Mouse (Mus musculus) limb, embryonic 15.5 days (tissue): Measurements from ENCODE around the gene Znhit6. TPM values are rescaled to one million over a fixed set of nuclear protein-coding genes. Genes with fewer than 3 reads are reported as not detected.

Source experiments
- ATAC-seq: fragments of 200-750 bp; cut with Nextera tagmentation; 2 replicates; pipeline ENCODE4 v1.8.0; 2017; ENCODE audit warnings: low read depth, moderate TSS enrichment; ENCODE audit not compliant: insufficient number of reproducible peaks, low FRiP score, low TSS enrichment
- H3K27ac ChIP-seq: fragments of 300-500 bp; sonication (generic); 2 replicates; pipeline ENCODE4 v1.5.1; 2015; ENCODE audit warnings: moderate library complexity, mild to moderate bottlenecking, inconsistent platforms
- H3K27me3 ChIP-seq: fragments of 300-500 bp; sonication (generic); 2 replicates; pipeline ENCODE4 v1.6.1; 2015; ENCODE audit warnings: inconsistent platforms
- H3K36me3 ChIP-seq: fragments of 300-500 bp; sonication (generic); 2 replicates; pipeline ENCODE4 v1.6.1; 2015; ENCODE audit warnings: inconsistent platforms
- H3K4me1 ChIP-seq: fragments of 300-500 bp; sonication (generic); 2 replicates; pipeline ENCODE4 v1.6.1; 2015; ENCODE audit warnings: inconsistent platforms
- H3K4me2 ChIP-seq: fragments of 300-500 bp; sonication (generic); 2 replicates; pipeline ENCODE4 v1.6.1; 2015; ENCODE audit warnings: mild to moderate bottlenecking, inconsistent platforms
- H3K4me3 ChIP-seq: fragments of 300-500 bp; sonication (generic); 2 replicates; pipeline ENCODE4 v1.5.1; 2015; ENCODE audit warnings: mild to moderate bottlenecking, inconsistent platforms
- H3K9ac ChIP-seq: fragments of 300-500 bp; sonication (generic); 2 replicates; pipeline ENCODE4 v1.6.1; 2015; ENCODE audit warnings: inconsistent platforms
- H3K9me3 ChIP-seq: fragments of 300-500 bp; sonication (generic); 2 replicates; pipeline ENCODE4 v1.6.1; 2016; ENCODE audit warnings: inconsistent platforms
- WGBS: fragments of 180-500 bp; shearing (Covaris S2); methylation state at CpG from one replicate; pipeline ENCODE4 v1.1.7; 2015; 5-methylcytosine and 5-hydroxymethylcytosine counted together
- polyA plus RNA-seq: library from polyadenylated mRNA; unstranded; fragments of >200 nt; fragmentation: Nextera tagmentation; extraction: Ambion mirVana; gene quantifications from 2 replicates; pipeline ENCODE4 v1.2.1, GENCODE M21; 2015

Gene Znhit6
- polyA plus RNA-seq, 1 experiment from 2014 or later: 37.8 TPM

- no peak overlapping the region for H3K9ac ChIP-seq
- no peak overlapping the region for H3K27ac ChIP-seq
- H3K36me3 ChIP-seq: peaks cover 62% of the 10 kb centered on the region
- H3K27me3 ChIP-seq: no peaks in the 10 kb centered on the region
- ATAC-seq: no peak
- no peak overlapping the region for H3K4me2 ChIP-seq
- WGBS: 93% methylated on average over 4 of the region's 4 CpGs
- H3K4me3 ChIP-seq: no peak overlapping the region
- H3K4me1 ChIP-seq: no peaks in the 10 kb centered on the region
- H3K9me3 ChIP-seq: no peaks in the 10 kb centered on the region
These were observed 7.0 kb downstream of the Znhit6 start for GRCm38 (mm10) chr3:145583043-145583442.

- Histone ChIP-seq H3K27ac (no peak overlapping the region), H3K9ac (no peak overlapping the region), H3K9me3 (no peaks in the 10 kb centered on the region), H3K4me3 (no peak overlapping the region), H3K27me3 (no peaks in the 10 kb centered on the region), H3K4me1 (no peaks in the 10 kb centered on the region), H3K4me2 (no peak overlapping the region), H3K36me3 (peaks cover 56% of the 10 kb centered on the region)
- 44% methylated on average over 3 of the region's 3 CpGs for WGBS
- ATAC-seq: no peak
These were observed 7.7 kb downstream of the Znhit6 start for GRCm38 (mm10) chr3:145583522-145584200.

- H3K4me3 ChIP-seq: no peak overlapping the region
- no peaks in the 10 kb centered on the region for H3K9me3 ChIP-seq
- H3K4me1 ChIP-seq: no peaks in the 10 kb centered on the region
- ATAC-seq: no peak
- H3K9ac ChIP-seq: no peak overlapping the region
- no peak overlapping the region for H3K27ac ChIP-seq
- no peaks in the 10 kb centered on the region for H3K27me3 ChIP-seq
- WGBS: 91% methylated on average over 4 of the region's 4 CpGs
- no peak overlapping the region for H3K4me2 ChIP-seq
- H3K36me3 ChIP-seq: peaks cover 41% of the 10 kb centered on the region
These were observed 14.6 kb downstream of the Znhit6 start for GRCm38 (mm10) chr3:145590562-145590961.

- H3K9ac ChIP-seq: no peak overlapping the region
- no peaks in the 10 kb centered on the region for H3K4me1 ChIP-seq
- no peak for ATAC-seq
- no peaks in the 10 kb centered on the region for H3K27me3 ChIP-seq
- WGBS: 90% methylated on average over 6 of the region's 6 CpGs
- peaks cover 32% of the 10 kb centered on the region for H3K36me3 ChIP-seq
- H3K27ac ChIP-seq: no peak overlapping the region
- no peaks in the 10 kb centered on the region for H3K9me3 ChIP-seq
- H3K4me2 ChIP-seq: no peak overlapping the region
- no peak overlapping the region for H3K4me3 ChIP-seq
These were observed 16.0 kb downstream of the Znhit6 start for GRCm38 (mm10) chr3:145591841-145592542.

- Histone ChIP-seq H3K9ac (no peak overlapping the region), H3K4me2 (no peak overlapping the region), H3K4me3 (no peak overlapping the region), H3K4me1 (no peaks in the 10 kb centered on the region), H3K9me3 (no peaks in the 10 kb centered on the region), H3K27me3 (no peaks in the 10 kb centered on the region), H3K36me3 (peaks cover 51% of the 10 kb centered on the region), H3K27ac (no peak overlapping the region)
- WGBS: 85% methylated on average over 6 of the region's 6 CpGs
- ATAC-seq: no peak
These were observed 19.3 kb downstream of the Znhit6 start for GRCm38 (mm10) chr3:145595354-145595753.

GRCm38 (mm10) chr3:145599059-145599458 is 23.1 kb downstream of the Znhit6 start:
- Histone ChIP-seq H3K27me3 (no peaks in the 10 kb centered on the region), H3K9me3 (no peaks in the 10 kb centered on the region), H3K9ac (no peak overlapping the region), H3K4me1 (peaks cover 12% of the 10 kb centered on the region), H3K27ac (no peak overlapping the region), H3K36me3 (peaks cover 71% of the 10 kb centered on the region), H3K4me2 (no peak overlapping the region), H3K4me3 (no peak overlapping the region)
- no peak for ATAC-seq
- WGBS: 94% methylated on average over 7 of the region's 7 CpGs

- Histone ChIP-seq H3K4me3 (no peak overlapping the region), H3K4me1 (peaks cover 12% of the 10 kb centered on the region), H3K27me3 (no peaks in the 10 kb centered on the region), H3K36me3 (peaks cover 73% of the 10 kb centered on the region), H3K27ac (no peak overlapping the region), H3K4me2 (no peak overlapping the region), H3K9ac (no peak overlapping the region), H3K9me3 (no peaks in the 10 kb centered on the region)
- ATAC-seq: no peak
- WGBS: 89% methylated on average over 6 of the region's 6 CpGs
These were observed 24.8 kb downstream of the Znhit6 start for GRCm38 (mm10) chr3:145600801-145601200.

GRCm38 (mm10) chr3:145601345-145601744 is 25.3 kb downstream of the Znhit6 start:
- H3K9ac ChIP-seq: no peak overlapping the region
- ATAC-seq: no peak
- no peaks in the 10 kb centered on the region for H3K9me3 ChIP-seq
- H3K4me1 ChIP-seq: peaks cover 12% of the 10 kb centered on the region
- no peak overlapping the region for H3K27ac ChIP-seq
- H3K36me3 ChIP-seq: peaks cover 72% of the 10 kb centered on the region
- H3K4me3 ChIP-seq: no peak overlapping the region
- H3K4me2 ChIP-seq: no peak overlapping the region
- no peaks in the 10 kb centered on the region for H3K27me3 ChIP-seq
- 75% methylated on average over 6 of the region's 6 CpGs for WGBS

- no peak; the same call in 1 of the 2 replicates for ATAC-seq
These were observed 26.6 kb downstream of the Znhit6 start for GRCm38 (mm10) chr3:145602410-145603206.

GRCm38 (mm10) chr3:145605437-145606123 is 29.6 kb downstream of the Znhit6 start:
- no peak overlapping the region for H3K27ac ChIP-seq
- no peak for ATAC-seq
- WGBS: 81% methylated on average over 5 of the region's 5 CpGs
- no peaks in the 10 kb centered on the region for H3K27me3 ChIP-seq
- H3K9ac ChIP-seq: no peak overlapping the region
- H3K9me3 ChIP-seq: no peaks in the 10 kb centered on the region
- peaks cover 15% of the 10 kb centered on the region for H3K4me1 ChIP-seq
- H3K36me3 ChIP-seq: peaks cover 49% of the 10 kb centered on the region
- no peak overlapping the region for H3K4me2 ChIP-seq
- H3K4me3 ChIP-seq: no peak overlapping the region

More at GRCm38 (mm10) chr3:145602410-145603206, 26.6 kb downstream of the Znhit6 start:
- H3K9me3 ChIP-seq: no peaks in the 10 kb centered on the region
- H3K9ac ChIP-seq: no peak overlapping the region
- H3K4me2 ChIP-seq: no peak overlapping the region
- peaks cover 15% of the 10 kb centered on the region for H3K4me1 ChIP-seq
- peak overlapping the region; percentile 38; the same call in 1 of the 2 replicates for H3K27ac ChIP-seq
- 58% methylated on average over 11 of the region's 11 CpGs for WGBS
- H3K36me3 ChIP-seq: peaks cover 75% of the 10 kb centered on the region
- H3K4me3 ChIP-seq: no peak overlapping the region
- no peaks in the 10 kb centered on the region for H3K27me3 ChIP-seq

GRCm38 (mm10) chr3:145608320-145608719 is 32.3 kb downstream of the Znhit6 start:
- H3K4me3 ChIP-seq: no peak overlapping the region
- 92% methylated on average over 5 of the region's 5 CpGs for WGBS
- H3K36me3 ChIP-seq: peaks cover 30% of the 10 kb centered on the region

More at GRCm38 (mm10) chr3:145608320-145608719, 32.3 kb downstream of the Znhit6 start:
- peaks cover 3% of the 10 kb centered on the region for H3K4me1 ChIP-seq
- H3K4me2 ChIP-seq: no peak overlapping the region
- H3K9ac ChIP-seq: no peak overlapping the region
- ATAC-seq: no peak
- no peak overlapping the region for H3K27ac ChIP-seq
- no peaks in the 10 kb centered on the region for H3K27me3 ChIP-seq
- H3K9me3 ChIP-seq: no peaks in the 10 kb centered on the region
